Mouse (Mus musculus): ENCODE measurements around the gene Prep.

DNA sequence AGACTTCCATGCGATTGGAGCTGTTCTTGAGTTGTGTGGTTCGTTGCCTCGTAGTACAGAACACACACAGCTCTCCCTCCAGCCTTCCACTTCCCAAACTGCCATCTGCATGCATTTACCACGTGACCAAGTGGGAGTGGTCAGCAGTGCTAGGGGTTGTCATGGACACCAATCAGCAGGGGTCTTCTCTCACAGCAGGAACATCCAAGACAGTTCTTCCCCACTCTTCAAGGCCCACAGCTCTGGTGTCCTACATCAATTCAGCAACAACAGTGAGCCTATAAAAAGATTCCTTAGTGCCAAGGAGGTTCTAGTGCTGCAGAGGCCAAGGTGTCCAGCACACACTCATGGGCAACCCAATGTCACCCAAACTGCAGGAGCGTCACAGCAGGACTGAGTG, 84.1 kb downstream of the Prep start:
- TF ChIP-seq CTCF (IDR thresholded peaks at IDR 0.05; ENCODE audit: control insufficient read depth, insufficient read depth, insufficient replicate concordance, low read depth, low read length) (no peak), POLR2A (IDR thresholded peaks at IDR 0.05; ENCODE audit: control insufficient read depth, low read depth, low read length) (no peak)

Data from testis, adult 2 months (tissue).